Mouse (Mus musculus): ENCODE data around the gene Uaca. TPM values are rescaled to one million over a fixed set of nuclear protein-coding genes. Genes with fewer than 3 reads are reported as not detected.

The Uaca gene
- polyA plus RNA-seq, 1 experiment, result 0.01 TPM

- TF ChIP-seq GATA1 (IDR thresholded peaks at IDR 0.05; ENCODE audit: low read length), result no peak
These were observed 54.4 kb downstream of the Uaca start for GRCm38 (mm10) chr9:60848730-60849129.

- TF ChIP-seq GATA1 (IDR thresholded peaks at IDR 0.05; ENCODE audit: low read length), result no peak
These were observed 55.6 kb downstream of the Uaca start for GRCm38 (mm10) chr9:60849986-60850385.

GRCm38 (mm10) chr9:60854196-60854595 is 59.9 kb downstream of the Uaca start:
- TF ChIP-seq GATA1 (IDR thresholded peaks at IDR 0.05; ENCODE audit: low read length), result no peak

- TF ChIP-seq GATA1 (IDR thresholded peaks at IDR 0.05; ENCODE audit: low read length), result no peak
These were observed 63.5 kb downstream of the Uaca start for GRCm38 (mm10) chr9:60857833-60858232.

GRCm38 (mm10) chr9:60858306-60858960 is 64.1 kb downstream of the Uaca start:
- TF ChIP-seq GATA1 (IDR thresholded peaks at IDR 0.05; ENCODE audit: low read length), result no peak

GRCm38 (mm10) chr9:60859031-60859430 is 64.7 kb downstream of the Uaca start:
- no peak for TF ChIP-seq GATA1 (IDR thresholded peaks at IDR 0.05; ENCODE audit: low read length)

GRCm38 (mm10) chr9:60861030-60861429 is 66.7 kb downstream of the Uaca start:
- TF ChIP-seq GATA1 (IDR thresholded peaks at IDR 0.05; ENCODE audit: low read length), result no peak

GRCm38 (mm10) chr9:60864664-60865063 is 70.3 kb downstream of the Uaca start:
- TF ChIP-seq GATA1 (IDR thresholded peaks at IDR 0.05; ENCODE audit: low read length), result no peak

GRCm38 (mm10) chr9:60865866-60866265 is 71.5 kb downstream of the Uaca start:
- no peak for TF ChIP-seq GATA1 (IDR thresholded peaks at IDR 0.05; ENCODE audit: low read length)

GRCm38 (mm10) chr9:60870451-60870850 is 76.1 kb downstream of the Uaca start:
- TF ChIP-seq GATA1 (IDR thresholded peaks at IDR 0.05; ENCODE audit: low read length), result no peak

- TF ChIP-seq GATA1 (IDR thresholded peaks at IDR 0.05; ENCODE audit: low read length), result no peak
These were observed 76.7 kb downstream of the Uaca start for GRCm38 (mm10) chr9:60870919-60871503.

GRCm38 (mm10) chr9:60873257-60874054 is 79.1 kb downstream of the Uaca start:
- no peak for TF ChIP-seq GATA1 (IDR thresholded peaks at IDR 0.05; ENCODE audit: low read length)

GRCm38 (mm10) chr9:60874055-60874392 is 79.7 kb downstream of the Uaca start:
- TF ChIP-seq GATA1 (IDR thresholded peaks at IDR 0.05; ENCODE audit: low read length), result no peak

- TF ChIP-seq GATA1 (IDR thresholded peaks at IDR 0.05; ENCODE audit: low read length), result no peak
These were observed 81.7 kb downstream of the Uaca start for GRCm38 (mm10) chr9:60876085-60876484.

- TF ChIP-seq GATA1 (IDR thresholded peaks at IDR 0.05; ENCODE audit: low read length), result no peak
These were observed 82.2 kb downstream of the Uaca start for GRCm38 (mm10) chr9:60876531-60876930.

- no peak for TF ChIP-seq GATA1 (IDR thresholded peaks at IDR 0.05; ENCODE audit: low read length)
These were observed 83.8 kb downstream of the Uaca start for GRCm38 (mm10) chr9:60878051-60878557.
